Mouse (Mus musculus): ENCODE results near the gene Naxd. TPM values are rescaled to one million over a fixed set of nuclear protein-coding genes. Genes with fewer than 3 reads are reported as not detected.
"Not testable (repeated sequence)": the region's sequence is repeated elsewhere in the genome, so short reads cannot be mapped to it uniquely, and the experiment has no call there.

Gene Naxd
- polyA plus RNA-seq, 1 experiment from 2014 or later, result 83.5 TPM

DNA sequence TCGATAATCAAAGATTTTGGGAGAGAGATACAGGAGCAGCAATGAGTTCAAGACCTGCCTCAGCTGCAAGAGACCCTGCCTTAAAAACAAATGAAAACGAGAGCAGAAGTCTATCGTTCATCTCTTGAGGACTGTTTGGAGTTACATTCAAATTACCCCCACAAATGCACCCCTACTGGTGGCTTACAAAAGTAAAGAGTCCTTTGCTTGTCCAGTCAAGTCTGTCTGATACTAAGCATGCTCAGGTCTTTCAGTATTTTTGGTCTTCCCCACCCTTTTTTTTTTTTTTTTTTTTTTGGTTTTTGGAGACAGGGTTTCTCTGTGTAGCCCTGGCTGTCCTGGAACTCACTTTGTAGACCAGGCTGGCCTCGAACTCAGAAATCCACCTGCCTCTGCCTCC, 54.2 kb downstream of the Naxd start:
- not testable (repeated sequence) for H3K27ac ChIP-seq (ENCODE audit: low read depth, low read length); H3K4me3 ChIP-seq (ENCODE audit: low read depth, low read length); ATAC-seq; H3K9me3 ChIP-seq (ENCODE audit: control insufficient read depth); H3K36me3 ChIP-seq (ENCODE audit: control insufficient read depth, insufficient read depth); H3K4me1 ChIP-seq (replicated peaks; ENCODE audit: control insufficient read depth, insufficient read depth, low read length); H3K4me2 ChIP-seq (replicated peaks; ENCODE audit: low read depth); H3K9ac ChIP-seq (ENCODE audit: low read depth, low read length); H3K27me3 ChIP-seq (replicated peaks; ENCODE audit: control insufficient read depth, insufficient read depth, low read length)
- TF ChIP-seq CTCF (IDR thresholded peaks at IDR 0.05; ENCODE audit: low read depth), result peak; percentile 39; the same call in 1 of the 2 replicates
- WGBS, result 73% methylated on average over 3 of the region's 4 CpGs

DNA sequence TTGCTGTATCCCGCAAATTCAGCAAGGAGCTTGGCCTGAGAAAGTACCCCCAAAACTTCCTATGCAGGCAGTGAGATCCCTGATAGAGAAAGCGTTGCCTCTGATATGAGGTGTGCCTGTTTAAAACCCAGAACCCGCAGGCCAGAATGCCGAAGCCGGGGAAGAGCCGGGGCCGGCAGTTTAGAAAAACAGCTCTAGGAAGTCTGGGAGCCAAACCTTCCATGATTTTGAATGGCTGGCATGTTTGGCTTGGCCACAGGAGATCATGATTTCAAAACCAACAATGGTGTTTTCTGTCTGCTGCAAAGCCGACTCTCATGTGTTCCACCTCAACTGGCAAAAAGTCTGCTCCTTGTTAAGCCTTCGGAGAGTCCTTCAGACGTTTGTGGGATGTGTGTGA, 55.1 kb downstream of the Naxd start:
- H3K9me3 ChIP-seq (ENCODE audit: control insufficient read depth), result no peaks in the 10 kb centered on the region
- peaks cover 2% of the 10 kb centered on the region; the same call in 1 of the 2 replicates for H3K36me3 ChIP-seq (ENCODE audit: control insufficient read depth, insufficient read depth)
- H3K4me1 ChIP-seq (replicated peaks; ENCODE audit: control insufficient read depth, insufficient read depth, low read length), result 0 out of 2 replicates have a peak, but pooled peaks cover 4% of the 10 kb centered on the region
- no peak overlapping the region for H3K27ac ChIP-seq (ENCODE audit: low read depth, low read length)
- ATAC-seq, result no peak
- no peak overlapping the region for H3K9ac ChIP-seq (ENCODE audit: low read depth, low read length)
- no peaks in the 10 kb centered on the region for H3K27me3 ChIP-seq (replicated peaks; ENCODE audit: control insufficient read depth, insufficient read depth, low read length)
- 84% methylated on average over 10 of the region's 10 CpGs for WGBS
- H3K4me3 ChIP-seq (ENCODE audit: low read depth, low read length), result no peak overlapping the region
- no peak overlapping the region for H3K4me2 ChIP-seq (replicated peaks; ENCODE audit: low read depth)
- no peak for TF ChIP-seq CTCF (IDR thresholded peaks at IDR 0.05; ENCODE audit: low read depth)

DNA sequence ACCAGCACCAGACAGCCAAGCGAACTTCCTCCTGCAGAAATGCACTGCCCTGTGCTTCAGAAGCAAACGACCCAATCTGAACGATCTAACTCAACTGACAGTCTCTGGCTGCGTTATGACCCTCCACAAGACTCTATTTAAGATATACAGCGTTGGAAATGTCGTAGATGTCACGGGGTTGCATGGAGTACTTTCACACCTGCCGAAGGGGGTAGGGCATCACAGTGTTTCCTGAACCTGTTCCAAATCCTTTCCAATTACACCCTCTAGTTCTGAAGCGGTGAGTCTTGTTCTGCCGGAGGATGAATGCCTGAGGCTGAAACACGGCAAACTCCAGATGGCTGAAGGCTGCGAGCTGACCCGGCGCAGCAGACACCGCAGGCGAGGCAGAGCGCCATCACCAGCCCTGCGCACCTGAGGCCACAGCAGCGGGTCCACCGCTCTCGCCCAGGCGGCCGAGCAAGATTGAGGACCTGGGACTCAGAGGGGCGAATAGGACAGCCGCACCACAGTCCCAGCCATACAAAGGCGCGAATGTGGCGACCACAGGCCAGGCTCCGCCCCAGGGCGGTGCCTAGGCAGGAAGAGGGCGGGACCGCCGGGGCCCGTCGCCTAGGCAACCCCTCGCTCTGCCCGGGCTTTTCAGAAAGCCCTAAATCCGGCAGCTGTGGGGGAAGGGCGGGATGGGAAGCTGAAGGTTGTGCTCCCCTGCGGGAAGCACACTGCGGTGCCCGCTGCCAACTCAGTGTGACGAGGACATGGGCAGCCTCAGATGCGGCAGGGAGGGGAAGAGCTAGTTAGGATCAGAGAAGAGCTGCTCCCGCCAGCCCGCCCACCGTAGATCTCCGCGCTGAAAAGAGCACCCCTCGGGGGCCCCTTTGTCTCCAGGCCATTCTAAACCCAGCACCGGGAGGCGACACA, 57.8 kb downstream of the Naxd start, which contains the start of gene Ing1:
Gene Ing1, plus strand, starts transcription at position 773 of the 921 bp plus-strand sequence.
- Histone ChIP-seq H3K4me1 (replicated peaks; ENCODE audit: control insufficient read depth, insufficient read depth, low read length) (peaks cover 6% of the 10 kb centered on the region; the same call in 1 of the 2 replicates), H3K27ac (ENCODE audit: low read depth, low read length) (peak within 1 kb of the TSS; percentile 96), H3K4me3 (ENCODE audit: low read depth, low read length) (peak within 1 kb of the TSS; percentile 68), H3K27me3 (replicated peaks; ENCODE audit: control insufficient read depth, insufficient read depth, low read length) (no peaks in the 10 kb centered on the region), H3K36me3 (ENCODE audit: control insufficient read depth, insufficient read depth) (no peaks in the 10 kb centered on the region), H3K9ac (ENCODE audit: low read depth, low read length) (peak within 1 kb of the TSS; percentile 85), H3K4me2 (replicated peaks; ENCODE audit: low read depth) (peak within 1 kb of the TSS; percentile 97), H3K9me3 (ENCODE audit: control insufficient read depth) (no peaks in the 10 kb centered on the region)
- under 1% methylated on average over 52 of the region's 52 CpGs for WGBS
- TF ChIP-seq CTCF (IDR thresholded peaks at IDR 0.05; ENCODE audit: low read depth), result no peak
- peak; percentile 56 for ATAC-seq

DNA sequence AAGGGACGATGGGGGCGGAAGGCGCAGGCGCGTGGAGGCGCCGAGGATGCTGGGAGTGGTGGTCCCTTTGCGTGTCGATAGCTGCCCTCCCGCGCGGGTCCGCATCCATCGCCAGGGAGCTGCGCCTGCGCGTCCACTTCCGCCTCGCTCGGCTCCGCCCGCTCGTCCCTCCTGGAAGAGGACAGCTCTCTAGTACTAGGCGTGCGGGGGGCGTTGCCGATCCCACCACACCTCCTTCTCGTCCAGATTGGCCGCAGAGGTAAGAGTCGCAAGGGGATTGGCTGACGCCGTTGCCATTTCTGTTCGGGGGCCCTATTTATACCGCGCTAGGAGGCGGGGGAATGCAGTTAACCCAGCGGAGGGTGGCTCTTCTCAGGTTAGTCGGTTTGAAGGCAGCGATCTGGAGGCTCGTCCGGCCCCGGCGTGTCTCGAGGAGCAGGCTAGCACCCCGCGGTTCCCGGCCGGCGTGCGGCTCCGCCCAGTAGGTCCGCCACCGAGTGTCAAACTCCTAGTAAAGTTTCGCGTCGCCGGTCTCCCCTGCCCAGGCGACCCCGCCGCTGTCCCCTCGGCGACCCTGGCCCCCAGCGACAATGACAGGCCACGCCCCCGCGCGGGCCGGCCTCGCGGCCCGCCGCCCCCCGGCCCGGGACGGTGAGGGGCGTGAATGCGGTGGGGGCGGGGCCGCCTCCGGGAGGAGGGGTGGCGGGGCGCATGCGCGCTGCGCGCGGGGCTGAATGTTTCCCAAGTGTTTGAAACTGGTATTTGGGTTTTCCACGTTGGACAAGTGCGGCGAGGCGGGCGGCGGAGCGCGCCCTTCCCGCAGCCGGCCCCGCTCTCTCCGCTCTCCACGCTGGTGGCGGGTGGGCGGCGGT, 58.6 kb downstream of the Naxd start:
- under 1% methylated on average over 96 of the region's 103 CpGs for WGBS
- H3K27me3 ChIP-seq (replicated peaks; ENCODE audit: control insufficient read depth, insufficient read depth, low read length), result no peaks in the 10 kb centered on the region

DNA sequence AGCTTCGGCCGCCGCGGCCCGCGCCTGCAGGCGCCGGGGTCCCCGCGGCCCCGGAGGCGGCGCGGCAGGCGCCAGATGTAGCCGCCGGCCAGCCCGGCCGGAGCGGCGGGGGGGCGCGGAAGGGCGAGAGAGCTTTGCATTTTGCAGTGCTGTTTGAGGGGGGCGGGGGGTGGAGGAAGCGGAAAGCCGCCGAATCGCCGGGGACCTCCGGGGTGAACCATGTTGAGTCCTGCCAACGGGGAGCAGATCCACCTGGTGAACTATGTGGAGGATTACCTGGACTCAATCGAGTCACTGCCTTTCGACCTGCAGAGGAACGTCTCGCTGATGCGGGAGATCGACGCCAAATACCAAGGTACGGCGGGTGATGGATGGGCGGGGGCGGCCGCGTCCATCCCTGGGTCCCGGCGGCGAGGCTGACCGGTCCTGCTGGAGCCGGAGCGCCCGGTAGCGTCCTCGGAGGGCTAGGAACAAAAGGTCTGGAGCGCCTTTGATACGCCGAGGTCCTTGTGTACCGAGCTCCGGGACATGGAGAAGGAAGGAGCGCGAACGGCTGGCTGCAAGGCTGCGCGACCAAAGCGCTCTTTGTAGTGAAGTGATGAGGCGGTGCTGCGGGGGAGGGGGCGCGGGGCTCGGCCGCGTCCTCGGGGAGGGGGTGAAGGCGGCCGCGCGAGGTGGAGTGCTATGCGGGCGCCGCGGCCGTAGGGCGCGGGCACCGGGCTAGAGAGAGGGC, 59.6 kb downstream of the Naxd start:
- Histone ChIP-seq H3K9ac (ENCODE audit: low read depth, low read length) (peak overlapping the region; percentile 85), H3K9me3 (ENCODE audit: control insufficient read depth) (no peaks in the 10 kb centered on the region), H3K4me1 (replicated peaks; ENCODE audit: control insufficient read depth, insufficient read depth, low read length) (peaks cover 6% of the 10 kb centered on the region; the same call in 1 of the 2 replicates), H3K36me3 (ENCODE audit: control insufficient read depth, insufficient read depth) (peaks cover 8% of the 10 kb centered on the region), H3K4me3 (ENCODE audit: low read depth, low read length) (peak overlapping the region; percentile 68), H3K27ac (ENCODE audit: low read depth, low read length) (peak overlapping the region; percentile 96), H3K27me3 (replicated peaks; ENCODE audit: control insufficient read depth, insufficient read depth, low read length) (no peaks in the 10 kb centered on the region), H3K4me2 (replicated peaks; ENCODE audit: low read depth) (peak overlapping the region; percentile 97)
- no peak for TF ChIP-seq CTCF (IDR thresholded peaks at IDR 0.05; ENCODE audit: low read depth)
- ATAC-seq, result no peak
- under 1% methylated on average over 78 of the region's 85 CpGs for WGBS

More for the DNA sequence above, 58.6 kb downstream of the Naxd start:
- peak; percentile 82 for ATAC-seq
- Histone ChIP-seq H3K27ac (ENCODE audit: low read depth, low read length) (peak overlapping the region; percentile 96), H3K9me3 (ENCODE audit: control insufficient read depth) (no peaks in the 10 kb centered on the region), H3K9ac (ENCODE audit: low read depth, low read length) (peak overlapping the region; percentile 85), H3K4me1 (replicated peaks; ENCODE audit: control insufficient read depth, insufficient read depth, low read length) (peaks cover 6% of the 10 kb centered on the region; the same call in 1 of the 2 replicates), H3K36me3 (ENCODE audit: control insufficient read depth, insufficient read depth) (no peaks in the 10 kb centered on the region), H3K4me3 (ENCODE audit: low read depth, low read length) (peak overlapping the region; percentile 68), H3K4me2 (replicated peaks; ENCODE audit: low read depth) (peak overlapping the region; percentile 97)
- TF ChIP-seq CTCF (IDR thresholded peaks at IDR 0.05; ENCODE audit: low read depth), result no peak

Measured in intestine, postnatal 0 days (tissue).